Mouse (Mus musculus) liver, adult 2 months (tissue): ENCODE data around the gene Fam173a.

Experiments used
- CTCF ChIP-seq: fragments of 200-500 bp; IDR thresholded peaks from 2 replicates; pipeline ENCODE4 v1.5.1; 2011; ENCODE audit warnings: low read depth, low read length, control low read depth
- POLR2A ChIP-seq: fragments of 200-500 bp; IDR thresholded peaks from 2 replicates; pipeline ENCODE4 v1.6.1; 2011; ENCODE audit warnings: low read length, control low read depth; ENCODE audit not compliant: insufficient read depth; ENCODE audit errors: extremely low read depth

GRCm38 (mm10) chr17:25838904-25839303 lies 46.2 kb upstream of the Fam173a start:
- no peak for TF ChIP-seq CTCF
- no peak for TF ChIP-seq POLR2A
